Mouse (Mus musculus) hindbrain, embryonic 11.5 days (tissue): ENCODE measurements around the gene Zc2hc1b. TPM values are rescaled to one million over a fixed set of nuclear protein-coding genes. Genes with fewer than 3 reads are reported as not detected.

Experiments
- ATAC-seq: fragments of 200-750 bp; cut with Nextera tagmentation; 2 replicates; pipeline ENCODE4 v1.8.0; 2017; ENCODE audit warnings: mild to moderate bottlenecking, moderate TSS enrichment, moderate library complexity; ENCODE audit not compliant: low FRiP score
- DNase-seq: peaks from one replicate; pipeline ENCODE4 v3.0.0-alpha.2; 2015; ENCODE audit warnings: low spot score
- H3K27ac ChIP-seq: fragments of 300-500 bp; sonication (generic); 2 replicates; pipeline ENCODE4 v1.5.1; 2014; ENCODE audit warnings: mild to moderate bottlenecking, low read depth, low read length
- H3K27me3 ChIP-seq: fragments of 300-500 bp; sonication (generic); 2 replicates; pipeline ENCODE4 v1.6.1; 2014; ENCODE audit warnings: mild to moderate bottlenecking, low read length, moderate library complexity, mixed read lengths; ENCODE audit not compliant: control insufficient read depth, insufficient read depth
- H3K36me3 ChIP-seq: fragments of 300-500 bp; sonication (generic); 2 replicates; pipeline ENCODE4 v1.6.1; 2014; ENCODE audit warnings: mild to moderate bottlenecking, low read length, moderate library complexity, mixed read lengths; ENCODE audit not compliant: control insufficient read depth, insufficient read depth
- H3K4me1 ChIP-seq: fragments of 300-500 bp; sonication (generic); replicated peaks from 2 replicates; pipeline ENCODE4 v1.6.1; 2014; ENCODE audit warnings: low read length, mixed read lengths; ENCODE audit not compliant: control insufficient read depth, insufficient read depth
- H3K4me2 ChIP-seq: fragments of 300-500 bp; sonication (generic); replicated peaks from 2 replicates; pipeline ENCODE4 v1.6.1; 2014; ENCODE audit warnings: mild to moderate bottlenecking, low read depth, low read length
- H3K4me3 ChIP-seq: fragments of 300-500 bp; sonication (generic); 2 replicates; pipeline ENCODE4 v1.5.1; 2014; ENCODE audit warnings: low read depth, low read length
- H3K9ac ChIP-seq: fragments of 300-500 bp; sonication (generic); 2 replicates; pipeline ENCODE4 v1.6.1; 2014; ENCODE audit warnings: low read depth, low read length
- H3K9me3 ChIP-seq: fragments of 300-500 bp; sonication (generic); 2 replicates; pipeline ENCODE4 v1.6.1; 2016; ENCODE audit warnings: low read length; ENCODE audit not compliant: control insufficient read depth
- WGBS: fragments of 180-500 bp; shearing (Covaris S2); extraction: QIAGEN DNeasy Blood & Tissue Kit; methylation state at CpG from one replicate; pipeline ENCODE4 v1.1.7; 2014; 5-methylcytosine and 5-hydroxymethylcytosine counted together
- polyA plus RNA-seq: library from polyadenylated mRNA; unstranded; fragments of >200 nt; fragmentation: Nextera tagmentation; extraction: Ambion mirVana; gene quantifications from 2 replicates; pipeline ENCODE4 v1.2.1, GENCODE M21; 2014

The Zc2hc1b gene
- polyA plus RNA-seq, 1 experiment from 2014 or later, result not detected

DNA sequence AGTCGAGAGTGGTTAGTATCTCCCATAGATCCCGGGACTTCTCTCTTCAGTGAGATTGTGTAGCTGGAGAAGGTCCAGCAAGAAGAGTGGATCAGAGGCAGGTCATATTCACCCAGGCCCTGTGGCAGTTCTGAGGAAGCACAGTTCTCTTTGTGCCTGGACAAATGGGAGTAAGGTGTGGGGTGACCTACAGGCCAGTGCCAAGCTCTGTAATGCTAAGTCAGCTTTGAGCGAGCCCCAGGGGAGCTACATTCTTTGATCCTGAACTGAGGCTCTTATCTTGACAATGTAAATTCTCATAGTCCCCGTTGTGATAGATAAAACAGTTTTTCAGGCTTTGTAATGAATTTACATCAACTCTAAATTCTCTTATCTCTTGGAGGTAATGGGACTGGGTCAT lies 75.5 kb downstream of the Zc2hc1b start:
- Histone ChIP-seq H3K4me1 (no peaks in the 10 kb centered on the region), H3K36me3 (no peaks in the 10 kb centered on the region), H3K27me3 (no peaks in the 10 kb centered on the region), H3K9me3 (no peaks in the 10 kb centered on the region), H3K4me3 (no peak overlapping the region), H3K27ac (no peak overlapping the region), H3K9ac (no peak overlapping the region), H3K4me2 (no peak overlapping the region)
- ATAC-seq, result no peak
- WGBS, result 75% methylated on average over 4 of the region's 4 CpGs
- DNase-seq, result no peak

DNA sequence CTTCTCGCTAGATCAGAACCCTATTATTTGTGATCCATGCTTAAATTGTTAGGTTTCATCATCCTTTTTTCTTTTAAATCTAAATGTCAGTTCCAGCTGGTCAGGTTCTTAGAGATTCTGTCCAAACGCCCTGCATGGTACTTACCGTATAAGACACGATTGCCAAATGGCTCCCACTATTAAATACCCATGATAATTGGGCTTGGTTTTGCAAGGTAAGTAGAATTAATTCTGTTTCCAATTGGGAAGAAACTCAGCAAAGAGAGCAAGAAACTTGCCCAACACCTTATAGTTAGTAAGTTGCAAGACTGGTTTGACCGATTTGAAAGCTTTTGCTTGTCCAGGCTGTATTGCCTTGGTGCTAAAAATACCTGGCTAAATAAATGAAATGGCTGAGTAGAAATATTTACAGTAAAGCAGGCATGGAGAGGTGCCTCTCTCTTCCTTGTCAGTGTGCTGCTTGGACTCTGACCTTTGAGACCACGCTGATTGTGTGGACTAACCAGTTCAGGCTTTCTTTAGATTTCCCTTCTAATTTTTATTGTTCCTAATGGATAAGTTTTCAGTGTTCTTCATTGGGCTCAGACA lies 77.7 kb downstream of the Zc2hc1b start:
- no peak overlapping the region for H3K4me2 ChIP-seq
- 88% methylated on average over 6 of the region's 6 CpGs for WGBS
- ATAC-seq, result no peak
- no peak for DNase-seq
- no peak overlapping the region for H3K27ac ChIP-seq
- no peak overlapping the region for H3K9ac ChIP-seq
- no peaks in the 10 kb centered on the region for H3K27me3 ChIP-seq
- H3K4me3 ChIP-seq, result no peak overlapping the region
- H3K36me3 ChIP-seq, result no peaks in the 10 kb centered on the region
- H3K9me3 ChIP-seq, result no peaks in the 10 kb centered on the region
- H3K4me1 ChIP-seq, result no peaks in the 10 kb centered on the region

Other genes starting within 250 kb of the Zc2hc1b start
- gene Stx11, start 213.7 kb downstream of the Zc2hc1b start, polyA plus RNA-seq, result 1.4 and 2.7 TPM in 2 replicates
- gene Sf3b5, start 172.7 kb downstream of the Zc2hc1b start, polyA plus RNA-seq, result 38.3 and 40.7 TPM in 2 replicates
- gene Plagl1, start 117.5 kb downstream of the Zc2hc1b start, polyA plus RNA-seq, result 94.8 and 98.9 TPM in 2 replicates
- 76.2 and 78.6 TPM in 2 replicates for gene Ltv1, start 15.1 kb upstream of the Zc2hc1b start, polyA plus RNA-seq